Mouse (Mus musculus) left cerebral cortex, postnatal 10 days (tissue): ENCODE results near the gene Gm20388. TPM values are rescaled to one million over a fixed set of nuclear protein-coding genes. Genes with fewer than 3 reads are reported as not detected.

ENCODE experiments used
- DNase-seq, 2 experiments: peaks; one replicate each; pipeline ENCODE4 v3.0.0; 2021 to 2022; ENCODE audit warnings: low spot score in 2 of 2, mixed read lengths in 1 of 2; ENCODE audit errors: extremely low spot score in 1 of 2
- intact Hi-C: fragments of 180-260 bp; cut with DNase I; formaldehyde crosslinking; loops from one replicate; pipeline ENCODE4 v1.15.1; 2025
- total RNA-seq, 2 experiments: library from RNA; stranded (reverse); gene quantifications; 2 replicates each; pipeline ENCODE4 v1.2.3; 2021

Gm20388 gene
- total RNA-seq, 2 experiments from 2014 or later: 4.4 to 9.0 TPM

GRCm38 (mm10) chr8:120224521-120225420 lies 314.1 kb downstream of the Gm20388 start:
- intact Hi-C loops: no loop called here
- DNase-seq: no peak

GRCm38 (mm10) chr8:120225421-120226151 lies 314.9 kb downstream of the Gm20388 start:
- intact Hi-C loops: no loop called here
- DNase-seq: no peak

DNA sequence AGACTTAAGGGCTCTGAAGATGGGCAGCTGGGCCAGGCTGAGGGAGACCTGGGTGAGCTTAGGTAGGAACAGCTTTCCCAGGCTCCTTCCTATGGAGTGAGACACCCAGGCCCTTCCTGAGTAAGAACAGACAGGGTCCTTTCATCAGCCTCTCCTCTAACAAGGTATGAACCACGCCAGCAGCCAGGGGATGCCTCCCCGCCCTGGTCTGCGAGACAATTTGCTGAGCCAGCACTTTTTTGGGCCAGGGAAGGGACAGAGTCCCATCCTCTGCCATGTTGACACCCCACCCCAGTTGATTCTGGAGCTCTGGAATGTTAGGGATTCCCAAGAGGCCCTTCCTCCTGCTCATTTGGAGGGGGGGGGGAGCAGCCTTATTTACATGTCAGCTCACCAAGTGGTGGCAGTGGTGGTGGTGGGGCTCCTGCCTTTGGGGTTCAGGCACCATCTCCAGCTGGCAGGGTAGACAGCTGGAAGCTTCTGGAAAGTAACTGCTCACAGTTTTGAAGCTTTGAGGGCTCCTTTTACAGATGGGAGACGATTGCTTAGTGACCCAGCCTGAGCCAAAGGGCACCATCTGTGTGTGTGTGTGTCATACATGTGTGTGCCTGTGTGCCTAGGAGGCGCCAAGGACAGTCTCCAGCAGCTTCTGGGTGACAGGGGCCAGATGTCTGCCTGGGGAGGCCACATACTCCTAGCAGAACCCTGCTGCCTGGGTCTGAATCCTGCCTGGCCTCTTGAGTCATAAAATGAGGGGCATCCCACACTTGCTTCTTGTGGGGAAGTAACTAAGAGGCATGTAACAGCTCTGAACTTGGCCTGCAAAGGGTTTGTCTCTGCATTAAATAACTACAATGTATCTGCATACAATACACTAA lies 316.3 kb downstream of the Gm20388 start:
- no peak for DNase-seq
- intact Hi-C loops: no loop called here

DNA sequence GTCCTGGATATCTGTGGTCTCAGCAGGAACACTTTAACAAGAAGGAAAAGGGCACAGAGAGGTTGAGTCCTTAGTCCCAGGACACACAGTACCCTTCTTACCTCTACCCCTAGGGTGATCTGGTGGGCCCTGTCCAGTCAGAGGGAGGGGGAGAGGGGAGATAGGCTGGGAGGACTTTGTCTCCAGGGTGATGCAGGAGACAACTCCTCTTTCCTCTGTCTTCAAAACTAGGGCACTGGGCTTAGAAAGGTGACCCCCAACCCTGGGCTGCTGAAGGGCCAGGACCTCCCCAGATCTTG lies 316.9 kb downstream of the Gm20388 start:
- intact Hi-C loops: no loop called here
- DNase-seq: no peak

- intact Hi-C loops: no loop called here
These were observed 317.4 kb downstream of the Gm20388 start, which contains the start of gene Gse1 for GRCm38 (mm10) chr8:120227891-120228591. Gse1 (plus strand) TSS chr8:120228456.

GRCm38 (mm10) chr8:120228781-120229573 lies 318.3 kb downstream of the Gm20388 start:
- intact Hi-C loops: no loop called here
- peak in 1 of 2 experiments; percentile 75 for DNase-seq

More at GRCm38 (mm10) chr8:120227891-120228591, 317.4 kb downstream of the Gm20388 start, which contains the start of gene Gse1:
- DNase-seq: peak in 1 of 2 experiments; percentile 87

GRCm38 (mm10) chr8:120229574-120229916 lies 318.9 kb downstream of the Gm20388 start:
- DNase-seq: no peak
- intact Hi-C loops: no loop called here

GRCm38 (mm10) chr8:120230081-120230480 lies 319.4 kb downstream of the Gm20388 start:
- intact Hi-C loops: no loop called here
- DNase-seq: no peak

GRCm38 (mm10) chr8:120230715-120231614 lies 320.3 kb downstream of the Gm20388 start:
- no peak for DNase-seq
- intact Hi-C loops: no loop called here

DNA sequence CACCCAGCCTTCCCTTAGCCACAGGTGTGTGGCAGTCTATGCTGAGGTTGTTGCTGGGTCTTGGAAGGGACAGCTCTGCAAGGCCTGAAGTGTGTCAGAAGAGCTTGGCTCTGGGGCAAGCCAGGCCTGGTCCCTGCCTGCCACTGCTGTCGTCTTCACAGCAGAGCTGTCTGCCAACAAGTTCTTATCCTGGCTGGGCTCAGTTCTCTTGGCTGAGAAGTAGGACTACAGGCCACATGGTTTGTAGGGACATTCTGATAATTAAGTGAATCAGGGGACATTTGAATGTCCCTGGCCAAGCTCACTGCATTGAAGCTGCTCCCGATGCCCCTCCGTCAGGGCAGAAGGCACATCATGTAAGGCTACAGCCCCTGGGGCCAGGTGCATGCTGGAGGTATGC lies 321.2 kb downstream of the Gm20388 start:
- DNase-seq: no peak

GRCm38 (mm10) chr8:120232398-120232797 lies 321.8 kb downstream of the Gm20388 start:
- intact Hi-C loops: no loop called here
- no peak for DNase-seq

More for the DNA sequence above, 321.2 kb downstream of the Gm20388 start:
- intact Hi-C loops: no loop called here

- no peak for DNase-seq
- intact Hi-C loops: no loop called here
These were observed 322.3 kb downstream of the Gm20388 start for GRCm38 (mm10) chr8:120232913-120233312.

GRCm38 (mm10) chr8:120234457-120234856 lies 323.8 kb downstream of the Gm20388 start:
- peak in 1 of 2 experiments; percentile 75 for DNase-seq
- intact Hi-C loops: no loop called here

DNA sequence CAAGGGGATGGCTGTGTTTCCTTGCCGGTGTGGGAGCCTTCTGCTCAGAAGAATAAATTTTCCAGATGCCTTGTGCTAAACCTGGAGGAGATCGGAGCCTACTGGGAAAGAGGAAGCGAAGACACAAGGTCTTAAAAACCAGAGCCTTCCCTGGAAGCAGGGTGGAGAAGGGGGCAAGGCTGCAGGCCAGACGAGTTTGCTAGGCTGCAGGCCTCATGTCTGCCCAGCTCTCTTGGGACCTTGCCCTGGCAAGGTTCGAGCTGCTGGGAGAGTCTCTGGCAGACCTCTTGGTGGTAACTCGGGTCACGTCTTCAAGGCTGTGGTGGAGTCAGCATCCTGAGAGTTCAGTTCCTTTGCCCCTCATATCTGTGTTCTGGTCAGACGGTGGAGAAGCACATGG lies 324.2 kb downstream of the Gm20388 start:
- intact Hi-C loops: no loop called here
- no peak for DNase-seq

DNA sequence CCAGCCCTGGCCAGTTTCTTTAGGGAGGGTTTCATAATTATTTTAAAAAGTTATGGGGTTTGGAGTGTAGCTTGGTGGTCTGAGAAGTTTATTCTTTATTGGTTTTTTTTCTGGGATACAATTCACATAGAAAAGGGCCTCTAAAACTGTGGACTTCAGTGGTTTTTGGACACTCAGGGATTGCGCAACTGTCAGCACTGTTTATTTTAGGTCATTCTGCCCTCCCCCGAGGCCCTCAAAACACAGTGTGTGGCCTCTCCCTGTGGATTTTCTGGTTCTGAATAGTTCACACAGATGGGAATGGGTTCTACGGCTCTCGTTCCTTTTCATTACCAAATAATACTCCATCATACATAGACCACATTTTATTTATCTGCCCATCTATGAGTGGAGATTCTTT lies 332.6 kb downstream of the Gm20388 start:
- no peak for DNase-seq
- intact Hi-C loops: no loop called here

DNA sequence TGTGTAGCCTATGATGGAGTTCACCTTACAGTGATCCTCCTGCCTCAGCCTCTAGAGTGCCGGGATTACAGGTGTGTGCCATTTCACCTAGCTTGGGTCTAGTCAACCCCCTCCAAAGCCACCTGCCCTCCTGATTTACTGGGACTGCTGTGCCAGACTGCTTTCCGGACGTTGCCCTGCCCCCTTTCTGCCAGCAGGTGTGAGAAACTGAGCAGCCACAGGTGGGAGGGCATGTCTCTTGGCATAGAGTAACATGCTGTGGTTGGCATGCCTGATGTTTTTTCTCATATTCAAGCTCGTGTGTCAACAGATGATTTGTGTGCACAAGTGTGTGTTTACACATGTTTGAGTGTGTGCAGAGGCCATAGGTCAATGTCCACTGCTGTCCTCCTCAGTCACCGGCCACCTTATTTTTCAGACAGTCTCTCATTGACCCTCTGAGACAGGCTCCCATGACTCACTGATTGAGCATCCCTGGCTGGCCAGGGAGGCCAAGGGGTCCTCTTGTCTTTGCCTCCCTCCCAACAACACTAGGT lies 333.3 kb downstream of the Gm20388 start:
- intact Hi-C loops: no loop called here
- DNase-seq: no peak

DNA sequence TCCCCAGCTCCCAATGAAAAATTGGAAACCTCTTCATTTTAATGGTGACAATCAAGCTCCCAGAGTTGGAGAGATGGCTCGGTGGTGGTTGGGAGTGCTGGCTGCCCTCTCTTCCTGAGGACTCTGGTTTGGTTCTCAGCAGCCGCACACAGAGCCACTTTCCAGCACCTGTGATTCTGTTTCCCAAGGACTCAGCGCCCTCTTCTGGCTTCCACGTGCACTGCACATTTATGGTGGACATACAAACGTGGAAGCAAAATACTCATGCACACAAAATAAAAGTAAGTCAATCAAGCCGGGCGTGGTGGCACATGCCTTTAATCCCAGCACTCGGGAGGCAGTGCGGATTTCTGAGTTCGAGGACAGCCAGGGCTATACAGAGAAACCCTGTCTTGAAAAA lies 333.9 kb downstream of the Gm20388 start:
- no peak for DNase-seq
- intact Hi-C loops: no loop called here
